Mouse (Mus musculus) kidney, postnatal 25 days (tissue): ENCODE measurements around the gene Sart3.

Experiments
- DNase-seq, 2 experiments: peaks; one replicate each; pipeline ENCODE4 v3.0.0; 2021; ENCODE audit warnings: mixed read lengths in 2 of 2

Sart3 gene

GRCm38 (mm10) chr5:113723567-113724237 lies 48.6 kb downstream of the Sart3 start:
- DNase-seq = no peak

GRCm38 (mm10) chr5:113722224-113723013 lies 49.9 kb downstream of the Sart3 start:
- no peak for DNase-seq

GRCm38 (mm10) chr5:113719221-113719661 lies 53.1 kb downstream of the Sart3 start:
- no peak for DNase-seq

GRCm38 (mm10) chr5:113716581-113717388 lies 55.5 kb downstream of the Sart3 start:
- DNase-seq = peak in 1 of 2 experiments; percentile 23

GRCm38 (mm10) chr5:113712861-113713260 lies 59.4 kb downstream of the Sart3 start:
- DNase-seq = no peak

GRCm38 (mm10) chr5:113703803-113704585 lies 68.3 kb downstream of the Sart3 start:
- peak; percentile 27 to 50 for DNase-seq

GRCm38 (mm10) chr5:113700388-113701023 lies 71.8 kb downstream of the Sart3 start:
- DNase-seq = no peak

DNA sequence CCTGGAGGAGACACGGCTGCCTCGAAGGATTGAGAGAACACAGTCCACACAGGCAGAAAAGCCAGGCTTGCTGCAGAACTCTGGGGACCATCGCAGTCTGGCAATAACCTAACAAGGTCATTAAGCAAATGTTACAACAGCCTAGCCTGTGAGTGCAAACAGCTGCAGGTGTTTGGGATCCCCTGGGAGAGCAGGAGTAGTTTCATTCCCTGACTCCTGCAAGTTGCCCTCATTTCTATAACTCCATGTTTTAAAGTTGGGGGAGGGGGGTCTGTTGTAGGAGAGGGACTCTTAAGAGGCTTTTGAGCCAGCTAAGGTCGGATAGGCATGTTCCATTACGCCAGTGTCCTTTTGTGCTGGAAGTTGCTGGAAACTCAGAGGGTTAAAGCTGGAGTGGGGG lies 77.9 kb downstream of the Sart3 start:
- no peak for DNase-seq

- no peak for DNase-seq
Measured at GRCm38 (mm10) chr5:113694000-113694399, 78.3 kb downstream of the Sart3 start.

DNA sequence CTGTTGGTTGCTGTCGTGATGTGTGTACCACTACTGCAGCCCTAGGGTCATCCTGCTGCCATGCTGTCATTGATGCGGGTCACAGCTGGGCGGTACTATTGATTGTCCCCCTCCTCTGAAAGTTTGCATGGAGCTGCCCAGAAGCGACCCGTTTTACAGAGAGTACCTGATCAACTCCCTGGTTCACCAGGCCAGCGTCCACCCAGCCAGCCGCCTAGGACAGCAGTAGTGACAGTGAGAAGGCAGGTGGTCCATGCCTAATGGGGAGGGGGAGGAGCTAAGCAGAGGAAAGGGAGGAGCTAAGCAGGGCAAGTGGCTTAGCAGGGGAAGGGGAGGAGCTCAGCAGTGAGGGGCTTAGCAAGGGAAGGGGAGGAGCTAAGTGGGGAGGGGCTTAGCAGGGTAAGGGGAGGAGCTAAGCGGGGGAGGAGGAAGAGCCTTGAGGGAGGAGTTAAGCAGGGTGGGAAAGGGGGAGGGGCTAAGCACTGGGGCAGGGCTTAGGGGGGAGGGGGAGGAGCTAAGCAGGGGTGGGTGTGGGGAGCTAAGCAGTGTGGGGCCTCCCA lies 79.0 kb downstream of the Sart3 start:
- no peak for DNase-seq
